8 mouse cellular contexts compared by ENCODE assay signal in genomic region chr17:44151130-44151529, GRCm38 (mm10). TPM values are rescaled to one million over a fixed set of nuclear protein-coding genes. Genes with fewer than 3 reads are reported as not detected.
A peak's percentile ranks its signal among the peaks of the same experiment; 100 is the strongest.
DNase-seq lines count a peak whose midpoint lies in the region; ATAC-seq lines count a peak whose summit lies in the region.

No protein-coding gene starts in this region.

- no peak overlapping the region for H3K4me3 ChIP-seq in forebrain, embryonic 14.5 days (ENCODE audit: low read depth, low read length)
- no peak overlapping the region for H3K4me3 ChIP-seq in forebrain, embryonic 16.5 days (replicated peaks; ENCODE audit: low read length)
- H3K4me3 ChIP-seq in intestine, embryonic 16.5 days (ENCODE audit: low read length), result no peak overlapping the region

- no peaks in the 10 kb centered on the region for H3K4me1 ChIP-seq in forebrain, embryonic 14.5 days (ENCODE audit: control insufficient read depth, insufficient read depth, low read length)
- H3K4me1 ChIP-seq in forebrain, embryonic 16.5 days (replicated peaks; ENCODE audit: control insufficient read depth, insufficient read depth, low read length), result no peaks in the 10 kb centered on the region
- peaks cover 12% of the 10 kb centered on the region for H3K4me1 ChIP-seq in intestine, embryonic 16.5 days (ENCODE audit: control insufficient read depth, insufficient read depth, low read length)

- DNase-seq in forebrain, embryonic 14.5 days (ENCODE audit: low spot score), result peak; percentile 17
- peak; percentile 15 for DNase-seq in ovary, postnatal 14 days (ENCODE audit: low spot score)
- DNase-seq in ovary, adult 18-20 months (ENCODE audit: low spot score), result no peak
- no peak for DNase-seq in frontal cortex, postnatal 14 days (ENCODE audit: low spot score in 2 of 2)

- no peaks in the 10 kb centered on the region for H3K27me3 ChIP-seq in forebrain, embryonic 14.5 days (replicated peaks; ENCODE audit: control insufficient read depth, insufficient read depth, low read length)
- no peaks in the 10 kb centered on the region for H3K27me3 ChIP-seq in forebrain, embryonic 16.5 days (replicated peaks; ENCODE audit: control insufficient read depth, insufficient read depth, low read length)
- H3K27me3 ChIP-seq in intestine, embryonic 16.5 days (replicated peaks; ENCODE audit: control insufficient read depth, insufficient read depth, low read length), result no peaks in the 10 kb centered on the region

- WGBS in forebrain, embryonic 14.5 days, result 72% methylated on average over 3 of the region's 3 CpGs
- 67% methylated on average over 3 of the region's 3 CpGs for WGBS in forebrain, embryonic 16.5 days
- WGBS in intestine, embryonic 16.5 days, result 74% methylated on average over 3 of the region's 3 CpGs

- H3K27ac ChIP-seq in forebrain, embryonic 14.5 days (ENCODE audit: low read depth, low read length), result no peak overlapping the region
- H3K27ac ChIP-seq in forebrain, embryonic 16.5 days (ENCODE audit: low read length), result no peak overlapping the region
- H3K27ac ChIP-seq in intestine, embryonic 16.5 days (ENCODE audit: low read length), result peak overlapping the region; percentile 78

- no peaks in the 10 kb centered on the region for H3K9me3 ChIP-seq in forebrain, embryonic 14.5 days (replicated peaks; ENCODE audit: control insufficient read depth, low read length)
- no peaks in the 10 kb centered on the region for H3K9me3 ChIP-seq in forebrain, embryonic 16.5 days (ENCODE audit: control insufficient read depth, low read length)
- H3K9me3 ChIP-seq in intestine, embryonic 16.5 days (ENCODE audit: control insufficient read depth, low read length), result no peaks in the 10 kb centered on the region

- no peak overlapping the region for H3K9ac ChIP-seq in forebrain, embryonic 14.5 days (ENCODE audit: low read length)
- H3K9ac ChIP-seq in forebrain, embryonic 16.5 days (replicated peaks; ENCODE audit: low read depth, low read length), result no peak overlapping the region
- H3K9ac ChIP-seq in intestine, embryonic 16.5 days (ENCODE audit: low read depth, low read length), result no peak overlapping the region

- H3K4me2 ChIP-seq in forebrain, embryonic 14.5 days (ENCODE audit: low read length), result no peak overlapping the region
- H3K4me2 ChIP-seq in forebrain, embryonic 16.5 days (ENCODE audit: low read length), result no peak overlapping the region
- no peak overlapping the region for H3K4me2 ChIP-seq in intestine, embryonic 16.5 days (ENCODE audit: low read depth, low read length)

- H3K36me3 ChIP-seq in forebrain, embryonic 14.5 days (ENCODE audit: control insufficient read depth, insufficient read depth, low read length), result no peaks in the 10 kb centered on the region
- H3K36me3 ChIP-seq in forebrain, embryonic 16.5 days (ENCODE audit: control insufficient read depth, insufficient read depth), result no peaks in the 10 kb centered on the region
- H3K36me3 ChIP-seq in intestine, embryonic 16.5 days (ENCODE audit: control insufficient read depth, insufficient read depth, low read length), result no peaks in the 10 kb centered on the region

- ATAC-seq in forebrain, embryonic 14.5 days, result no peak
- no peak for ATAC-seq in forebrain, embryonic 16.5 days
- peak; percentile 74 for ATAC-seq in common myeloid progenitor, adult 5-6 weeks (replicated peaks; ENCODE audit: low read depth, poor library complexity, severe bottlenecking)
- ATAC-seq in intestine, embryonic 16.5 days, result no peak
- peak; percentile 77 for ATAC-seq in megakaryocyte-erythroid progenitor cell, adult 5-6 weeks (replicated peaks; ENCODE audit: low FRiP score, low TSS enrichment, poor library complexity, severe bottlenecking)

RNA-seq across cellular contexts. Expression of gene Clic5, which starts 37.3 kb away (rescaled TPM):
- polyA plus RNA-seq in forebrain, embryonic 14.5 days (2014; fragmentation: Nextera tagmentation; extraction: Ambion mirVana), result 0.04 and 0.12 TPM in 2 replicates
- polyA plus RNA-seq in forebrain, embryonic 16.5 days (2015; fragmentation: Nextera tagmentation; extraction: Ambion mirVana), result 0.18 and 0.25 TPM in 2 replicates
- total RNA-seq in common myeloid progenitor, adult 5-6 weeks (2017), result 2.6 and 3.1 TPM in 2 replicates
- 25.9 and 31.2 TPM in 2 replicates for polyA plus RNA-seq in intestine, embryonic 16.5 days (2015; fragmentation: Nextera tagmentation; extraction: Ambion mirVana)
- 0.72 TPM in 1 of 2 replicates, not detected in the other for total RNA-seq in megakaryocyte-erythroid progenitor cell, adult 5-6 weeks (2014; fragmentation: Nextera tagmentation)
- total RNA-seq in megakaryocyte-erythroid progenitor cell, adult 5-6 weeks (2017), result 0.94 and 1.0 TPM in 2 replicates

RNA-seq across cellular contexts. Expression of gene Enpp4, which starts 45.5 kb away (rescaled TPM):
- 4.4 and 4.5 TPM in 2 replicates for polyA plus RNA-seq in forebrain, embryonic 14.5 days (2014; fragmentation: Nextera tagmentation; extraction: Ambion mirVana)
- polyA plus RNA-seq in forebrain, embryonic 16.5 days (2015; fragmentation: Nextera tagmentation; extraction: Ambion mirVana), result 5.7 and 6.2 TPM in 2 replicates
- 14.4 and 19.3 TPM in 2 replicates for total RNA-seq in common myeloid progenitor, adult 5-6 weeks (2017)
- polyA plus RNA-seq in intestine, embryonic 16.5 days (2015; fragmentation: Nextera tagmentation; extraction: Ambion mirVana), result 4.4 and 4.9 TPM in 2 replicates
- 14.9 and 15.3 TPM in 2 replicates for total RNA-seq in megakaryocyte-erythroid progenitor cell, adult 5-6 weeks (2014; fragmentation: Nextera tagmentation)
- total RNA-seq in megakaryocyte-erythroid progenitor cell, adult 5-6 weeks (2017), result 23.2 and 24.9 TPM in 2 replicates

Comparison
In these comparisons a context has a peak if more than half of its experiments do, and no peak if none do; other contexts are left out.
1. DNase-seq: peak in forebrain, embryonic 14.5 days (single experiment) and ovary, postnatal 14 days (single experiment); none in ovary, adult 18-20 months (single experiment) and frontal cortex, postnatal 14 days (0 of 2).
2. ATAC-seq: peak in common myeloid progenitor, adult 5-6 weeks (single experiment) and megakaryocyte-erythroid progenitor cell, adult 5-6 weeks (single experiment); none in forebrain, embryonic 14.5 days (single experiment), forebrain, embryonic 16.5 days (single experiment) and intestine, embryonic 16.5 days (single experiment).
3. RNA of gene Clic5, which starts 37.3 kb away (polyA plus RNA-seq): 25.9 to 31.2 TPM in intestine, embryonic 16.5 days; 0.18 to 0.25 TPM in forebrain, embryonic 16.5 days and 0.04 to 0.12 TPM in forebrain, embryonic 14.5 days; every median in the first group is over 10 times any median in the second.